Mouse (Mus musculus) thymus, adult 2 months (tissue): ENCODE results near the gene Nrap. TPM values are rescaled to one million over a fixed set of nuclear protein-coding genes. Genes with fewer than 3 reads are reported as not detected.

Source experiments
- DNase-seq: peaks from one replicate; pipeline ENCODE4 v3.0.0; 2021
- H3K27ac ChIP-seq: fragments of 200-500 bp; 2 replicates; pipeline ENCODE4 v1.5.1; 2012; ENCODE audit warnings: low read length, control low read depth; ENCODE audit not compliant: control insufficient read depth, insufficient read depth
- H3K27me3 ChIP-seq: fragments of 200-500 bp; 2 replicates; pipeline ENCODE4 v1.6.1; 2012; ENCODE audit warnings: mild to moderate bottlenecking, low read length, moderate library complexity, mixed read lengths; ENCODE audit not compliant: control insufficient read depth, insufficient read depth
- H3K36me3 ChIP-seq: fragments of 200-500 bp; 2 replicates; pipeline ENCODE4 v1.6.1; 2012; ENCODE audit warnings: mild to moderate bottlenecking, low read length, moderate library complexity; ENCODE audit not compliant: control insufficient read depth, insufficient read depth
- H3K4me1 ChIP-seq: fragments of 200-500 bp; replicated peaks from 2 replicates; pipeline ENCODE4 v1.6.1; 2012; ENCODE audit warnings: low read length; ENCODE audit not compliant: control insufficient read depth, insufficient read depth
- H3K4me3 ChIP-seq: fragments of 200-500 bp; 2 replicates; pipeline ENCODE4 v1.5.1; 2012; ENCODE audit warnings: mild to moderate bottlenecking, low read length, control low read depth, moderate library complexity; ENCODE audit not compliant: control insufficient read depth, insufficient read depth
- CTCF ChIP-seq: fragments of 200-500 bp; IDR thresholded peaks from 2 replicates; pipeline ENCODE4 v1.5.1; 2012; ENCODE audit warnings: mild to moderate bottlenecking, control low read depth, low read length, moderate library complexity, borderline replicate concordance; ENCODE audit not compliant: control insufficient read depth, poor library complexity, insufficient read depth; ENCODE audit errors: extremely low read depth
- POLR2A ChIP-seq: fragments of 200-500 bp; IDR thresholded peaks from 2 replicates; pipeline ENCODE4 v1.6.1; 2012; ENCODE audit warnings: mild to moderate bottlenecking, low read length, control low read depth, moderate library complexity; ENCODE audit not compliant: control insufficient read depth, poor library complexity, insufficient read depth; ENCODE audit errors: extremely low read depth
- WGBS: fragments of 180-500 bp; shearing (Covaris S2); methylation state at CpG from one replicate; pipeline ENCODE4 v1.1.7; 2018; 5-methylcytosine and 5-hydroxymethylcytosine counted together
- polyA plus RNA-seq: library from polyadenylated mRNA; depleted of rRNA; stranded (reverse); fragments of >200 nt; gene quantifications from 2 replicates; pipeline ENCODE4 v1.2.3, GENCODE M21; 2012

Nrap gene
- polyA plus RNA-seq, 1 experiment = 4.3 TPM

DNA sequence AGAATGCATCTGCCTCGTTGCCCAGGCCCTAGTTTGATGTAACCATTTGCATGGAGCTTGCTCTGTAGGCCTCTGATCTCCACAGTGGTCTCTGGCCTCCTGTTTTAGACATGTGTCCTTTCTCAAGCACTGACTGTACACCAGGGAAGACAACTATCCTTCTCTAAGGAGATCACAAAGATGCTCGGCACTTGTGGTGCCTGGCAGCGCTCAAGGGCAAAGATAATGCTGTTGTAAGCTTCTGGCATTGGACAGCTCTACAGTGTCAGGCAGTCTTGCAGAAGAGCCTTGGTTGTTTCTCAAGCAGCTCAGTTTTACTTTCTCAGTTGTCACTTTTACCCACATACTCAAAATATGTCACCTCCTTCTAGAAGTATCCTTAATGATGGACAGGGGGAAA, 73.3 kb downstream of the Nrap start:
- peaks cover 13% of the 10 kb centered on the region for H3K4me1 ChIP-seq
- no peak overlapping the region for H3K4me3 ChIP-seq
- no peaks in the 10 kb centered on the region for H3K27me3 ChIP-seq
- no peak for DNase-seq
- WGBS = 78% methylated on average over 3 of the region's 3 CpGs
- TF ChIP-seq POLR2A (no peak), CTCF (no peak)
- no peaks in the 10 kb centered on the region for H3K36me3 ChIP-seq
- no peak overlapping the region for H3K27ac ChIP-seq

DNA sequence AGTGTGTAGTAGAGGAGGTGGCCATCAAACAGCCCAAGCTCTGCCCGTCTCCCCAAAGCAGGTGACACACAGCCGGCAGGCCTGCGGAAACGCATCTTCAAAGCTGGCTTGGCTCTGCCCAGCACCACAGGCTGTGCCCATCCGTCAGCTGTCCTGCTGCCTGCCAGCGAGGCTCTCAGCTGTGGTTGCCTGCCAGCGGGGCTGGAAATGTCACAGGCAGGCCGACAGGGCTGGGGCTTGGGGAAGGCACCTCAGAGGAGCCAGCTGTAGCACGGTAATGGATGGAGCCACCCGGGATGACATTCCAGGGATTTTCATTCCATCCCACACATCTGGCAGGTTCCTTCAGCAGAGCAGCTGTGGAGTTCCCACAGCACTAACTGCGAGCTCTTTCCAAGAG, 89.0 kb downstream of the Nrap start:
- 82% methylated on average over 11 of the region's 11 CpGs for WGBS
- no peaks in the 10 kb centered on the region for H3K4me1 ChIP-seq
- H3K4me3 ChIP-seq = no peak overlapping the region
- no peak for DNase-seq
- no peaks in the 10 kb centered on the region for H3K27me3 ChIP-seq
- H3K27ac ChIP-seq = no peak overlapping the region
- no peaks in the 10 kb centered on the region for H3K36me3 ChIP-seq
- TF ChIP-seq CTCF = no peak
- no peak for TF ChIP-seq POLR2A

- no peak for TF ChIP-seq CTCF
- TF ChIP-seq POLR2A = no peak
- no peaks in the 10 kb centered on the region for H3K4me1 ChIP-seq
- H3K36me3 ChIP-seq = no peaks in the 10 kb centered on the region
- H3K4me3 ChIP-seq = no peak overlapping the region
- 81% methylated on average over 3 of the region's 3 CpGs for WGBS
- no peak overlapping the region for H3K27ac ChIP-seq
- no peaks in the 10 kb centered on the region for H3K27me3 ChIP-seq
- DNase-seq = no peak
Observed at GRCm38 (mm10) chr19:56297264-56297663, 92.6 kb downstream of the Nrap start.

- no peak for TF ChIP-seq CTCF
- TF ChIP-seq POLR2A = no peak
- WGBS = 45% methylated on average over 9 of the region's 9 CpGs
- Histone ChIP-seq H3K4me1 (no peaks in the 10 kb centered on the region), H3K4me3 (no peak overlapping the region), H3K36me3 (no peaks in the 10 kb centered on the region), H3K27ac (no peak overlapping the region), H3K27me3 (no peaks in the 10 kb centered on the region)
- DNase-seq = no peak
Observed at GRCm38 (mm10) chr19:56296668-56297067, 93.2 kb downstream of the Nrap start.

GRCm38 (mm10) chr19:56294654-56295399, 95.0 kb downstream of the Nrap start:
- peak; percentile 51 for DNase-seq
- TF ChIP-seq CTCF (peak; percentile 45; the same call in 1 of the 2 replicates), POLR2A (no peak)
- no peaks in the 10 kb centered on the region for H3K27me3 ChIP-seq
- H3K36me3 ChIP-seq = no peaks in the 10 kb centered on the region
- H3K4me1 ChIP-seq = no peaks in the 10 kb centered on the region
- H3K27ac ChIP-seq = no peak overlapping the region
- WGBS = 67% methylated on average over 7 of the region's 7 CpGs
- no peak overlapping the region for H3K4me3 ChIP-seq

GRCm38 (mm10) chr19:56292335-56292734, 97.5 kb downstream of the Nrap start:
- Histone ChIP-seq H3K4me3 (no peak overlapping the region), H3K36me3 (no peaks in the 10 kb centered on the region), H3K27ac (no peak overlapping the region), H3K4me1 (no peaks in the 10 kb centered on the region), H3K27me3 (no peaks in the 10 kb centered on the region)
- no peak for DNase-seq
- 78% methylated on average over 9 of the region's 9 CpGs for WGBS
- TF ChIP-seq CTCF (no peak), POLR2A (no peak)
